Mouse (Mus musculus) C2C12 (cell line): ENCODE data around the gene Mrgprg.

Source experiments
- CEBPB ChIP-seq: IDR thresholded peaks from one replicate; pipeline ENCODE4 v1.6.1; 2011; ENCODE audit warnings: low read depth, mild to moderate bottlenecking, control low read depth, moderate library complexity
- CTCF ChIP-seq: IDR thresholded peaks from one replicate; pipeline ENCODE4 v1.5.1; 2011; ENCODE audit not compliant: control insufficient read depth, insufficient read depth, insufficient read length
- FOSL1 ChIP-seq: IDR thresholded peaks from one replicate; pipeline ENCODE4 v1.8.0; 2011; ENCODE audit warnings: mild to moderate bottlenecking, low read length; ENCODE audit not compliant: poor library complexity, insufficient read depth, severe bottlenecking
- MYOG ChIP-seq: IDR thresholded peaks from one replicate; pipeline ENCODE4 v1.6.1; 2011; ENCODE audit not compliant: control insufficient read depth, insufficient read length; ENCODE audit errors: extremely low read depth

DNA sequence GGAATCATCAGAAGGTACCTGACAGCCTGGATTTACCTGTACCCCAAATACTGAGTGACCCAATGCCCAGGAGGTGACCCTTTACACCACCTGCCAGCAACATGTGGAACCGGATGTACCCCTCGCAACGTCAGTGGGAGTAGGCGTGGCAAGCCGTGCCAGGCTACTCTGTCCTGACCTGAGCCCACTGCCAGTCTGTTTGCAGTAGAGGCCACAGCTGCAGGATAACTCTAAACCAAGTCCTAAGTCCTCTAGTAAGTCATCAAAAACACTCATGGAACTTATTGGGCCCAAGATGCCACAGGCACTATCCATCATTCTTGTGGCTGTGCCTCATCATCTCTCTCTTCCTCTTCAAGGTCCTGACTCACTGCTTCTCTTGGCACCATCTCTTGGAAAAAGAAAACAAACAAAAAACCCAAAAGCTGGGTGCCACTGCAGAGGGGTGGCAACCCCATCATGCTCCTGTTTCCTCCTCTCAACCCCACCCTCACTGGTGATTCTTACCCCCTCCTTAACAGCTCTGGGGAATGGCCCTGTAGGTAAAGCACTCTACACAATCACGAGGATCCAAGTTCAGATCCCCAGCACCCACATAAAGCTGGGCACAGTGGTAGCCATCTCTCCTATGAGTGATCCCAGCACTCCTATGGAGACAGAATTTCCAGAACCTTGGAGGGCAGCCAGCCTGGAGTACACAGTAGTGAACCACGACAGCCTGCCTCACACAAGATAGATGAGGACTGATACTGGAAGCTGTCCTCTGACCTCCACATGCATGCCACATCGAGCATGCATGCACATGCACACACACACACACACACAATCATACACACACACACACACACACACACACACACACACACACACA is 34.6 kb upstream of the Mrgprg start:
- TF ChIP-seq CTCF (no peak), MYOG (no peak), FOSL1 (peak; percentile 65), CEBPB (no peak)
